Mouse (Mus musculus) embryo, embryonic 9.5 days (tissue): ENCODE measurements around the gene Rad51b.

Experiments used
- DNase-seq: peaks from one replicate; pipeline ENCODE4 v3.0.0-alpha.2; 2017; ENCODE audit errors: extremely low spot score

Rad51b gene

DNA sequence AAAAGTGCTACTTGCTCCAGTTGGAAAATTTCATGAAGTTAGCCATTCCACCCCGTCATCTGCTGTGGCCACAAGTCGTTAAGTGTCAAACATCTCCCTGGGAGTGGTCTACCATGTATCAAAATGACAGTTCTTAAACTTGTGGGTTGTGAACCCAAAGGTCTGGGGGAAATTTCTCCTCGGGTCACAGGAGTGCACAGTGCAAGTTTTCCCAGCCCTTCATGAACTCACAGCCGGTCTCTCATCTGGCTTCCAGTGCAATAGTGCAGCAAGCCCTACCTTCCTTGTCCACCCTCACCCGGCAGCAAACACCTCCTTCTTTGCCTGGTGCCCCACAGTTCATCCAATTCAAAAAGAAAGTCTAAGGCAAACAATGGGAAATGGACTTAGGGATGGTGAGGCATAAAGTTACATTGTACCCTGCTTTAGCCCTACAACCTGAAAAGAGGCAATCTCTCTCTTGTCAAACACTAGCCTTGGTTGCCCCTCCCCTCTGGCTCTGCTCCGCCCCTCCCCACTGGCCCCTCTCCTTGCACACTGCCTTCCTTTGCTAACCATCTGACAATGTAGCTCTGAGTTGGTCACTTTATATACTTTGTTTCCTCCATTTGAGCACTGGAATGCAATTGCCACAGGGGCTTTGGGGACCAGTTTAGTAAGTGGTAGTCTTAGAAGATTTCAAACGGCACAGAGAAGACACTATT lies 390.8 kb downstream of the Rad51b start:
- DNase-seq = no peak

DNA sequence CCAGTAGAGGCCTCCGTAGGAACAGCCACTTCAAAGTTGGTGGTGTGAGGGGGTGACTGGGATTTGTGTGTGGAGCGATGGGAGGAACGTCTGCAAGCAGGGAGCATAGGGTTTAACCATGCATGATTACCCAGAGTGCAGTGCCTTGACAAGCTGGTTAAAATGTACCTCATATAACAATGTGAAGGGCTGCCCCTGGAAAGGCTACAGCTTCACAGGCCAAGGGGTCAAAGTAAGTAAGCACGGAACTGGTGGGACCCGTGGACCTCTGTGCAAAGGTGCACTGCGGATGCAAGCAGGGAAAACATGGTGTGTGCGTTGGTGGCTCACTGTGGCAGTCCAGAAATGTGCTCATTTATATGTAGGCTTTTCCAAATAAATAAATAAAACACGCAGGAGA lies 392.2 kb downstream of the Rad51b start:
- no peak for DNase-seq

GRCm38 (mm10) chr12:79691929-79692862 lies 395.1 kb downstream of the Rad51b start:
- DNase-seq = no peak

DNA sequence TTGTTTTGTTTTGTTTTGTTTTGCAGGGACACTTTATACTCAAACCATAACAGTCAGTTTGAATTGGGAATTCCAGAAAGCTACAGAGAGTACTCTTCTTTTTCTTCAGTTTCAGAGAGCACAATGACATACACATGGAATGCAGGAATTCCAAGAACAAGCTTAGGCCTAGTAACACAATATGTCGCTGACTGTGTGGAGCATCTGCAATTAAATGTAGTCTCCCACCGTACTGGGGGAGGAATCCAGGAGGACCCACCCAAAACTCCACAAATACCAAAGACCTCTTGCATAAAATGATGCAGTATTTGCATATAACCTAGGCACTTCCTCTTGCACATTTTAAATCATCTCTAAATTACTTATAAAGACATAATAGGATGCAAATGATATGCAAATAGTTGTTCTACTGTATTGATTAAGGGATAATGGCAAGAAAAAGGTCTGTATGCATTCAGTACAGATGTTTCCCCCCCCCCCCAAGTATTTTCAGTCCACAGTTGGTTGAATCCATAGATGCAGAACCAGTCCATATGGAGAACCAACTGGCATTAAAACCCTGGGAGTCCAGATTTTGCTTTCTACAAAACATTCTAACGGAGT lies 398.9 kb downstream of the Rad51b start:
- no peak for DNase-seq

GRCm38 (mm10) chr12:79703555-79703954 lies 406.5 kb downstream of the Rad51b start:
- DNase-seq = no peak

DNA sequence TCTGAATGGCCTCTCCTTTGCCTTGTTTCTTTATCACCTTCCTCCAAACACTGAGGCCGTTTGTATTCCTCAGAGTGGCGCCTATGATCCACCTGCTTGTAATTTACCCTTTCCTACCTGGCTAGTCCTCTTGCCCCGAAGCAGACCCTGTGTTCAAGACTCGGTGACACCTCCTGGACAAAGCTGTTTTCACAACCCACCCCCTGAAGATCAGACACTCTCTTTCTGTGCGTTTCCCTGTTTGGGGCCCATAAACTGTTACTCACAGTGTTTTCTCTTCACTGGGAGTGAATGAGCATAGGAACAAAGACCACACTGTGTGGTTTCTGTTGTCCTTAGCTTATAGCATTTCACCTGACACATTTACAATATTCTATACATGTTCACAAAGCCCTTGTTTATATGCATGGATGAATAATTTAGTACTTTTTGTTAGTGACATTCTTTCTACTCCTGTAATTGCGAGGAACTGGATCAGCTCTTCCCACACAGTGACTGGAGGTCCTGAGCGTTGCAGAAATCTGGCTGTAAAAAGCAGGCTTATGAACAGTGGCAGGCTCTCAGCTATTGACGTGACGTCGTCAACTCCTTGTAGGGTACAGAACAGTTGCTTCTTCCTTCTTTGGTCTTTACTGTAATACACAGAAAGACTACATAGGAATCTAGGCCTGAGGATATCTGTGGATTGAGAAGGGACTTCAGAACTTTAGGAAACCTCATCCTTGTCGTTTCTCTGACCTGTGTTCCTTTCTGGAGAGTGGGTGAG lies 408.6 kb downstream of the Rad51b start:
- DNase-seq = no peak

- no peak for DNase-seq
Observed at GRCm38 (mm10) chr12:79707565-79708422, 410.7 kb downstream of the Rad51b start.

DNA sequence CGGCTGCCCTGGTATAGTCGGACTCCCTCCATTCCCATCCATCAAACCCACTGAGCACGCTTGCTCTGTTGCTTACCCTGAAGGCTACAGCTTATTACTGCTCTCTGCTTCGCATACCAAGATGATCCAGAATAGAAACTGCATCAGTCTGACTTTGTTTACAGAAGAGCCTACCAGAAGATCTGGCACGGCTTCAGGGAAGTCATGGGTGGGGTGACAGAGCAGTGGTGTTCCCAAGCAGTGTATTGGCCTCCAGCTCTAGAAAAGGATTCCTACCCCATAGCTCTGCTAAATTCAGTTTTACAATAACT lies 411.3 kb downstream of the Rad51b start:
- no peak for DNase-seq

DNA sequence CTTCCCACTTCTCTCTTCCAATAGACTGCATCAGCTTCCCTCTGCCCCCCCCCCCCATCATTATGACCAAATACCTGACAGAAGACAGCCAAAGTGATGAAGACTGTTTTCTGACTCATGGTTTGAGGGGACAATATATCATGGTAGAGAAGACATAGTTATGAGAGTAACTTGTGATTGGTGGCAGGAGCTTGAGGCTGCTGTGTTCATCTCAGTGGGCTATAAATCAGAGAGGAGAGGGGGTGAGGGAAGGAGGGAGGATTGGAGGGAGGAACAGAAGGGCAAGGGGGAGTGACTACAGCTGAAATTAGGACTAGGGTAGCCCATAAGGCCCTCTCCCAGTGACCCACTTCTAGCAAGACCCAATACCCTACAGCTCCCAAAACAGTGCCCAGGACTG lies 416.2 kb downstream of the Rad51b start:
- no peak for DNase-seq

- no peak for DNase-seq
Observed at GRCm38 (mm10) chr12:79714484-79714883, 417.4 kb downstream of the Rad51b start.

GRCm38 (mm10) chr12:79715506-79716345 lies 418.6 kb downstream of the Rad51b start:
- peak; percentile 66 for DNase-seq

DNA sequence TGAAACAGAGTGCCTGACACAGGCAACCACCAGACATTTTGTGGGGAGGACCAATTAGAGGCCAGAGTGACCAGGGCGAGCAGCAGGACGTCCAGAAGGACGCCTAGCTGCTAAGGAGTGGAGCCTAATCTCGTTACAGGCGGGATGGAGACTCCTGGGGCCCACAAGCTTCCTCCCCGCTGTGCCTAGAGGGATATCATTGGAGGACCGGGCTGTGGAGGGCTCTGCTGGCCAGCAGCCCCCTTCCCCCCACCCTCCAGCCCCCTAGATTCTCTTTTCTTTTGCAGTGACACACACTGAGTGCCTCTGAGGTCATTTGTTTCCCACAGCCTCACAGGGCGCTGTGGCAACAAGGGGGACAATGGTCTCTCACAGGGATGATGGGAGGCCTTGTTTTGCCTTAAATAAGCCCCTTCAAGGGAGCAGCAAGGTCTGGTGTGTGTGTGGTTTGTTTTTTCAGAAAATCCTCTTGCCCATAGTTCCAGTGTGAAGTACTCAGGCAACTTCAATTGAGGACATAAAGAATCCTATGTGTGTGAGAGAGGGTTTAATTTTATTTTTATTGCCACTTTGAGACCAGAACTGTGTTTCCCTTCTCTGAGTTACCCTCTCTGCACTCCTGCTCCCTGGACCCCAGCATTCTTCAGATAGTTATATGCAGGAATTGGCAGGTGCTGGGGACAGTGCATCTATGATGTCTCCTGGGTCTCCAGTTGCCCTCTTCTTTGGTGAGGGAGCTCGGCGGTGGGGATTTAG lies 422.2 kb downstream of the Rad51b start:
- peak; percentile 80 for DNase-seq

GRCm38 (mm10) chr12:79719847-79720201 lies 422.7 kb downstream of the Rad51b start:
- DNase-seq = no peak

DNA sequence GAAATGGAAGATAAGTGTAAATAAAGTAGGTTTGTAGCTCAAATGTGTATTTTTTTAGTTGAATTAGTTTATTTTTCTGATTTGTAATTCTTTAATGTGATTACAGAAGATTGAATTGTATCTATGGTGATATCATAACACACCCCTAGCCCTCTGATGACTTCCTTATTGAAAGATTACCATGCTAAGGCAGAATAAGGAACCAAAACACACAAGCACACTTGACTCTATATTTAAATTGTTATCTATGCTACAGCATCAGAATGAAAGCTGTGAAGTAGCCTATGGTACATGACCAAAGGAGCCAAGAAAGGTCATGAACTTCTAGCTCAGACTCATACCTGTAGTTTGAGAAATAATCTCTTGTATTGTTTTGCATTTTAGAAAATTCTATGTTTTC lies 427.8 kb downstream of the Rad51b start:
- no peak for DNase-seq

DNA sequence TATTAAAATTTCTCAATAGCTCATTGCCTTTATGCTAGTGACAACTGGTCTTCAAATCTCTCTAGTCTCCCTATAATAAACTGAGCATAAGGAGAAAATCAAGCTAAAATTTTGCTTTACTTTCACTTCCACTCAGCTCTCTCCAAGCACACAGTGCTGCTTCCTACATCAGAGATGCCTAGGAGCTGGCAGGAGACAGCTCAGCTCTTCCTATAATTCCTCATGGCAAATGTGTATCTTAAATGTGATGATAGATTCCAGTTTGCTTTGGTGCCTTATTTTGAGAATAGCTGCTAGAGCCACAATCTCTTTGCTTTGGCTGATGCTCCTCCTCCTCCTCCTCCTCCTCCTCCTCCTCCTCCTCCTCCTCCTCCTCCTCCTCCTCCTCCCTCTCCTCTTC lies 428.6 kb downstream of the Rad51b start:
- DNase-seq = no peak

- DNase-seq = no peak
Observed at GRCm38 (mm10) chr12:79726116-79726515, 429.0 kb downstream of the Rad51b start.

GRCm38 (mm10) chr12:79726959-79727358 lies 429.9 kb downstream of the Rad51b start:
- DNase-seq = no peak

DNA sequence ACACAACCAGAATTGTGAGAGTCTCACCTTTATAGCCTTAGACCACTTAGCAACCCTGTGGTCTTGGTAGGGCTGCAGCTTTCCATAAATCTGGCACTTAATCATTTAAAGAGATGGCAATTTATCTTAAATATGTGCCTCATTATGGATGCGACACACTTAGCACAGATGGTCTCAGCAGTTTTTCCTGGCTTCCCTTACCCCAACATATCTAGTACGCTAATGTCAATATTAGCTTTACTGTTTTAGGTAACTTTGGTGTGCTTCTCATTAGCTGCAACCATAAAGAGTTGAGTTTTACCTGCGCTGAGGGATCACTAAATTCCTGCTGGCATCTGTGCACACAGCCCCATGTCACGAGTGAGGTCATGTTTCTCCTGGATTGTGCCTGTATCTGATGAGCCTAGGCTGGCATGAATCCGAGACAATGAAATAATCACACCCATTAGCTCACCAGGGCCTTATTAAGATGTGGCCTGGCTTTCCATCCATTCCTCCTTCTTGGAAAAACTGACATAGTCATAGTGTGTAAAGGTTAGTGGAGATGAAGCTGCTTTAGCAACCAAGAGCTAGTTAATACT lies 432.9 kb downstream of the Rad51b start:
- no peak for DNase-seq

DNA sequence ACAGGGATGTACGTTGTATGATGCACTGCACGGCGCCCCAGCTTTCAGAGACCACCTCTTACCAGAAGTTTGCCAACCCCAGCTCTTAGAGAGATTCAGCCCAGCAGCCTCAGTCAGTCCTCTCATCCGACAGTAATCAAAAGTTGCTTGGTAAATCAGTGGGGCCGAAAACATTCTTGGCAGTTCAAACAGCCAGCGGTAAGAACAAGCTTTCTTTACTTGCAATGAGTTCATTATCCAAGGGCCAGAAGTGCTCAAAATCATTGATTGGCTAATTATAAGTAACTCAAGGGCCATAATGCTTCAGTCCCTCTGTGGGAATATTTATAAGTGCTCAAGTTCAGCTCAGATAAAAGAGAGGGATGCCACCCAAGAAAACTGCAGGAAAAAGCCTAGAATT lies 434.8 kb downstream of the Rad51b start:
- DNase-seq = no peak
